In the genomic region with DNA sequence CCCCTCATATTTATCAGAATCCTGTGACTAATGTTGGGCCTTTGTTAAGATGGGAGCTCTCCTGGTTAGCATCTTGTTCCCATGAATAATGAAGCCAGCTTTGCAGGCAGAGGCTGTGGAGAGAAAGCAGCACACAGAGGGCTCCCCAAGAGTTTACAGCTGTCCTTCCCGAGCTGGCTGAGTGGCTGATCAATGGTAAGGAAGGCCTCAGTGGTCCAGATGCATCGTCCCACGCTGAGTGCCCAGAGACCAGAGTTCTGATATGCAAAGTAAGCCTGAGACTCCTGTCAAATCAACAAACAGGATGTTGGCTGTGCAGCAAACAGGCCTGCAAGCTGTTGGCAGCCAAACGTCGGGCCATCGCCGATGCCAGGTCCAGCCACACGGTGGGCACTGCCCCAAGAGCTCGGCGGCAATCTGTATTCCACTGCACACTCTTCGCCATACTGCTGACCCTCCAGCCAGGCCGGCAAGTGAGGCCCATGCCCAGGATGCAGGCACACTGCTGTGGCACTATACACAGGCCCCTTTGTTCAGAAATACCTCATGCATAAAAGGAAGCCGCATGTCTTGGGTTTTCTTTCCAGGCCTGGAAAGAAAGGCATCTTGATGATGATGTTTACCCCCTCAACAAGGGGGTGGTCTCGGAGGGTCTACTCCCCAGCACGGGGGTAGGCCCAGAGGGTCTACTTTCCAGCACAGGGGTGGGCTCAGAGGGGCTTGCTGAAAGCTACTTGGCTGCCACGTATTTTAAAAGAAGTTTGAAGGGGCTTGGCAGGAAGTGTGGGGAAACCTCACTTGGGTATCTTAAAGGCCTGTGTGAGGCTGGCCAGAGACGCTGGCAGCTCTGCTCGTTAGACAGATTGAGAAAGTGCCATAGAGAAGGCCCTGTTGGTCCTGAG, we compare ENCODE assay signal across 9 mouse cellular contexts.
DNase-seq lines count a peak whose midpoint lies in the region; ATAC-seq lines count a peak whose summit lies in the region.
"Had no signal": no experiment of that assay in that cellular context is flagged by ENCODE, and none has a peak within 500 bp of the region (broad histone marks: within the 10 kb centered on the region; RNA-seq: fewer than 3 reads in every experiment).

No protein-coding gene starts in this region.

- no peaks in the 10 kb centered on the region for H3K4me1 ChIP-seq in hindbrain, embryonic 15.5 days (replicated peaks)
- no peaks in the 10 kb centered on the region; the same call in 1 of the 2 replicates for H3K4me1 ChIP-seq in neural tube, embryonic 13.5 days (replicated peaks)

- H3K4me2 ChIP-seq in hindbrain, embryonic 15.5 days, result no peak overlapping the region
- H3K4me2 ChIP-seq in neural tube, embryonic 13.5 days, result no peak overlapping the region

- no peaks in the 10 kb centered on the region for H3K36me3 ChIP-seq in hindbrain, embryonic 15.5 days
- H3K36me3 ChIP-seq in neural tube, embryonic 13.5 days, result no peaks in the 10 kb centered on the region

- intact Hi-C loops in left cerebral cortex, postnatal 14 days (cut with DNase I), result no loop called here

- H3K9me3 ChIP-seq in hindbrain, embryonic 15.5 days, result no peaks in the 10 kb centered on the region
- no peaks in the 10 kb centered on the region for H3K9me3 ChIP-seq in neural tube, embryonic 13.5 days

- H3K9ac ChIP-seq in hindbrain, embryonic 15.5 days, result no peak overlapping the region
- H3K9ac ChIP-seq in neural tube, embryonic 13.5 days, result no peak overlapping the region
- H3K9ac ChIP-seq: liver, embryonic 14.5 days had no signal

- WGBS in hindbrain, embryonic 15.5 days, result 42% methylated on average over 18 of the region's 18 CpGs
- WGBS in neural tube, embryonic 13.5 days, result 53% methylated on average over 18 of the region's 18 CpGs

- H3K27ac ChIP-seq in hindbrain, embryonic 15.5 days (replicated peaks), result peak overlapping the region; percentile 58
- H3K27ac ChIP-seq in neural tube, embryonic 13.5 days (replicated peaks), result peak overlapping the region; percentile 29; the same call in 1 of the 2 replicates
- H3K27ac ChIP-seq: liver, embryonic 14.5 days had no signal

- no peaks in the 10 kb centered on the region for H3K27me3 ChIP-seq in hindbrain, embryonic 15.5 days
- H3K27me3 ChIP-seq in neural tube, embryonic 13.5 days, result no peaks in the 10 kb centered on the region

- peak; percentile 98 for ATAC-seq in hindbrain, embryonic 15.5 days (ENCODE audit: low FRiP score, low read depth)
- peak; percentile 96 for ATAC-seq in neural tube, embryonic 13.5 days (ENCODE audit: low read depth)
- ATAC-seq in megakaryocyte progenitor cell, adult 5-6 weeks (replicated peaks; ENCODE audit: poor library complexity), result no peak

- H3K4me3 ChIP-seq in hindbrain, embryonic 15.5 days, result no peak overlapping the region
- no peak overlapping the region for H3K4me3 ChIP-seq in neural tube, embryonic 13.5 days

- peak; percentile 49 for DNase-seq in left cerebral cortex, postnatal 14 days (ENCODE audit: low spot score in 2 of 2)
- DNase-seq in left cerebral cortex, adult 11 months (ENCODE audit: low spot score), result no peak
- peak; percentile 48 to 59 for DNase-seq in cerebellum, postnatal 36 days
- DNase-seq in testis, postnatal 10 days (ENCODE audit: low spot score), result no peak
- no peak for DNase-seq in embryo, embryonic 10 days (ENCODE audit: low spot score)

Comparison
In these comparisons a context has a peak if more than half of its experiments do, and no peak if none do; other contexts are left out.
1. DNase-seq: peak in left cerebral cortex, postnatal 14 days (2 of 2) and cerebellum, postnatal 36 days (2 of 2); none in left cerebral cortex, adult 11 months (single experiment), testis, postnatal 10 days (single experiment) and embryo, embryonic 10 days (single experiment).